Mouse (Mus musculus): ENCODE results near the gene Tnnt3. TPM values are rescaled to one million over a fixed set of nuclear protein-coding genes. Genes with fewer than 3 reads are reported as not detected.

Tnnt3 gene
- polyA plus RNA-seq, 1 experiment from 2014 or later, result 0.42 TPM

DNA sequence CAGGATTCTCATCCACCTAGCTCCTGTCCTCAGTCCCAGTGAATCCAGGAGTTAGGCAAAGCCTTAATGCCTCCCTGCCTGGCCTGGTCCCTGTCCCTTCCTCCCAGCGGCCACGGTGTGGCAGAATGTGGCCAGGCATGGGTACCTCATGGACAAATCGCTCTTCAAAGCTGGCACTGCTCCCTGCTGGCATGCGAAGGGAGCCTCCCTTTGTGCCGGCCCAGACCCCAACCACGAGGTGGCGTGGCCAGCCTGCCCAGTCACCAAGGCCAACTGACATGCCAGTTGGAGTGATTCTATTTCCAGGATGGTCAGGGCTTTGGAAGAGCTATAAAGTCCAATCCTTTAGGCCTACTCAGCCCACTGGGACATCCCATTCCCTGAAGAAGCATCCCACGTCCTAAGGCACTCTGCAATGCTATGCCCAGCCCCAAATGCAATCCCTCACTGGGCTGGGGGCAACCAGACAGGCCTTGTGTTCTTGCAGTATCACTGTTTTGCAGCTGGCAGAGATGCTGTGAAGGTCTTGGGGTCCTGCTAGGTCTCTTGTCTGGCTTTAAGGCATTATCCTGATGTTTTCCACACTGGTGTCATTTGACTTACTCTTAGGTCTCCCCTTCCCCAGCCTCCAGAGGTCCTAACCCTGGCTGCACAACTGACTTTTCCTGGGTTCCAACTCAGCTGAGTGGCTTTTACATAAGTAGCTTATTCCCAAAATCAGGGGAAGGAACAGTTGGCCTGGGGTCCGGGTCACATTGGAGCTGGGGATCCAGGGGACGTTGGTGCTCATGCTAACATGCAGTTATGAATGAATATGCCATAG lies 51.5 kb downstream of the Tnnt3 start:
- Histone ChIP-seq H3K9ac (ENCODE audit: low read length) (no peak overlapping the region), H3K27ac (ENCODE audit: low read depth, low read length) (no peak overlapping the region), H3K27me3 (replicated peaks; ENCODE audit: control insufficient read depth, insufficient read depth, low read length) (no peaks in the 10 kb centered on the region), H3K4me1 (ENCODE audit: control insufficient read depth, insufficient read depth, low read length) (peaks cover 8% of the 10 kb centered on the region), H3K9me3 (replicated peaks; ENCODE audit: control insufficient read depth, low read length) (no peaks in the 10 kb centered on the region), H3K4me3 (ENCODE audit: low read depth, low read length) (no peak overlapping the region), H3K36me3 (ENCODE audit: control insufficient read depth, insufficient read depth, low read length) (no peaks in the 10 kb centered on the region), H3K4me2 (ENCODE audit: low read length) (no peak overlapping the region)
- 87% methylated on average over 10 of the region's 10 CpGs for WGBS
- DNase-seq (ENCODE audit: low spot score), result no peak
- ATAC-seq, result no peak

GRCm38 (mm10) chr7:142550935-142551373 lies 52.3 kb downstream of the Tnnt3 start:
- DNase-seq (ENCODE audit: low spot score) (no peak), ATAC-seq (no peak)
- 81% methylated on average over 14 of the region's 14 CpGs for WGBS
- Histone ChIP-seq H3K4me2 (ENCODE audit: low read length) (no peak overlapping the region), H3K9me3 (replicated peaks; ENCODE audit: control insufficient read depth, low read length) (no peaks in the 10 kb centered on the region), H3K27ac (ENCODE audit: low read depth, low read length) (no peak overlapping the region), H3K9ac (ENCODE audit: low read length) (no peak overlapping the region), H3K4me1 (ENCODE audit: control insufficient read depth, insufficient read depth, low read length) (peaks cover 8% of the 10 kb centered on the region), H3K4me3 (ENCODE audit: low read depth, low read length) (no peak overlapping the region), H3K27me3 (replicated peaks; ENCODE audit: control insufficient read depth, insufficient read depth, low read length) (no peaks in the 10 kb centered on the region), H3K36me3 (ENCODE audit: control insufficient read depth, insufficient read depth, low read length) (no peaks in the 10 kb centered on the region)

DNA sequence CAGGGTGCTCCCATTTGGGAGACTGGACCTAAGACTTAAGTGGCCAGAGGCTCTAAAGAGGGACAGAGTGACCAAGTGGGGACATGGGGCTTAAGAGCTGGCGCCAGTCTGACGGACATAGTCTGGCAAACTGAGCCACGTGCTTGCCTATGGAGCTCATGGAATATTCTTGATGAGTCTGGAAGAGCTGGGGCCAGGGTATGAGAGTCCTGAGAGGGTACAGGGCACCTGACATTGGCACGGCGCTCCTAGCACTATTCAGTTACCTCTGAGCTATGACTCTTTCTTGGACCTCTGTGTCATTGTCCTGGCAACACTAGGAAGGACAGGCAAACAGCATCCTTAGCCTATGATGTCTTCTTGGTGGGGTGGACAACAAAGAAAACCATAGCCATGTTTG lies 53.1 kb downstream of the Tnnt3 start:
- 96% methylated on average over 5 of the region's 5 CpGs for WGBS

GRCm38 (mm10) chr7:142552591-142553416 lies 54.2 kb downstream of the Tnnt3 start:
- no peaks in the 10 kb centered on the region for H3K27me3 ChIP-seq (replicated peaks; ENCODE audit: control insufficient read depth, insufficient read depth, low read length)
- H3K36me3 ChIP-seq (ENCODE audit: control insufficient read depth, insufficient read depth, low read length), result no peaks in the 10 kb centered on the region
- H3K9me3 ChIP-seq (replicated peaks; ENCODE audit: control insufficient read depth, low read length), result no peaks in the 10 kb centered on the region
- no peak for ATAC-seq
- no peak overlapping the region for H3K4me2 ChIP-seq (ENCODE audit: low read length)
- H3K4me1 ChIP-seq (ENCODE audit: control insufficient read depth, insufficient read depth, low read length), result peaks cover 8% of the 10 kb centered on the region
- H3K4me3 ChIP-seq (ENCODE audit: low read depth, low read length), result no peak overlapping the region
- H3K9ac ChIP-seq (ENCODE audit: low read length), result no peak overlapping the region
- no peak overlapping the region for H3K27ac ChIP-seq (ENCODE audit: low read depth, low read length)
- no peak for DNase-seq (ENCODE audit: low spot score)
- 63% methylated on average over 13 of the region's 13 CpGs for WGBS

More for the DNA sequence above, 53.1 kb downstream of the Tnnt3 start:
- Histone ChIP-seq H3K9ac (ENCODE audit: low read length) (no peak overlapping the region), H3K4me3 (ENCODE audit: low read depth, low read length) (no peak overlapping the region), H3K9me3 (replicated peaks; ENCODE audit: control insufficient read depth, low read length) (no peaks in the 10 kb centered on the region), H3K27me3 (replicated peaks; ENCODE audit: control insufficient read depth, insufficient read depth, low read length) (no peaks in the 10 kb centered on the region), H3K36me3 (ENCODE audit: control insufficient read depth, insufficient read depth, low read length) (no peaks in the 10 kb centered on the region), H3K27ac (ENCODE audit: low read depth, low read length) (no peak overlapping the region), H3K4me1 (ENCODE audit: control insufficient read depth, insufficient read depth, low read length) (peaks cover 8% of the 10 kb centered on the region), H3K4me2 (ENCODE audit: low read length) (no peak overlapping the region)
- ATAC-seq, result no peak
- DNase-seq (ENCODE audit: low spot score), result no peak

DNA sequence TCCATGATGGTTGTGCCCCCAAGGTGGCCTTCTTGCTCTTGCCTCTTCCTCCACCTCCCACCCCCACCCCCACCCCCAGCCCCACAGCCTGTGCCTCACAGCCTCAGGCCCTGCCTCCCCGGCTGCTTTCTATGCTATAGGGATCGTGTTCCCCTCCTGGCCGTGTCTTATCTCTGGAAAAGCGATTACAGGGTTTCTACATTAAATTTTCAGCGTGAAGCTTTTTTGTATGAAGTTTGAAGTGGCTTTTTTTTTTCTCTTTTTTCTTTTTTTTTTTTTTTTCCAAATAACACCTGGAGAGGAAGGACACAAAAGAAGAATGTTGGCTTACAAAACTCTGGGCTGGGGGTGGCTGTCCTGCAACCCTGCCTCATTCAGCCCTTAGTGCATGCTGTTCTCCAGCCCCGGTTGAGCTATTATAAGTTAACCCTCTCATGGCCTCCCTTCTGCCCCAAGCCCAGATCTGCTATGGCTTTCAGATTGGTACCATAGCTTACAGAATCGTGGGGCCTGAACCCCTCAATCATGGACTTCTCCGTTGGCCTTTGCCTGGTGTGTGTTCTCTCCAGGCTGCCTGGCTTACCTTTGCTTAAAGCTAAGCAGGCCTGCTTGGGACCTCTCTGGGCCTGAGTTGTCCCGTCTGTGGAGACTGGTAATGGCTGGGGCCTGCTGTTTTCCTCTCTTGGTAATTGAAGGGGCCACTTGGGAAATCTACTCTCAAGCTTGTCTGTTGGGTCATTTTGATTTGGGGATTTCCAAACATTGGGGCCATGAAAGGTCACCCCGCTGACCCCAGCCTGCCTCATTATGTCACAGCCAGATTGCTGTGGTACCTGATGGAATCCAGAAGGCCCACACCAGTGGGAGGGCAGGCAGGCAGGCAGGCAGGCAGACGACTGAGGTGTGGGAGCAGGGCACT lies 55.0 kb downstream of the Tnnt3 start:
- ATAC-seq (no peak), DNase-seq (ENCODE audit: low spot score) (no peak)
- Histone ChIP-seq H3K27ac (ENCODE audit: low read depth, low read length) (no peak overlapping the region; the same call in 1 of the 2 replicates), H3K9me3 (replicated peaks; ENCODE audit: control insufficient read depth, low read length) (no peaks in the 10 kb centered on the region), H3K4me1 (ENCODE audit: control insufficient read depth, insufficient read depth, low read length) (peaks cover 8% of the 10 kb centered on the region), H3K4me3 (ENCODE audit: low read depth, low read length) (no peak overlapping the region), H3K27me3 (replicated peaks; ENCODE audit: control insufficient read depth, insufficient read depth, low read length) (no peaks in the 10 kb centered on the region), H3K9ac (ENCODE audit: low read length) (no peak overlapping the region), H3K36me3 (ENCODE audit: control insufficient read depth, insufficient read depth, low read length) (no peaks in the 10 kb centered on the region), H3K4me2 (ENCODE audit: low read length) (no peak overlapping the region)
- WGBS, result 40% methylated on average over 11 of the region's 11 CpGs

DNA sequence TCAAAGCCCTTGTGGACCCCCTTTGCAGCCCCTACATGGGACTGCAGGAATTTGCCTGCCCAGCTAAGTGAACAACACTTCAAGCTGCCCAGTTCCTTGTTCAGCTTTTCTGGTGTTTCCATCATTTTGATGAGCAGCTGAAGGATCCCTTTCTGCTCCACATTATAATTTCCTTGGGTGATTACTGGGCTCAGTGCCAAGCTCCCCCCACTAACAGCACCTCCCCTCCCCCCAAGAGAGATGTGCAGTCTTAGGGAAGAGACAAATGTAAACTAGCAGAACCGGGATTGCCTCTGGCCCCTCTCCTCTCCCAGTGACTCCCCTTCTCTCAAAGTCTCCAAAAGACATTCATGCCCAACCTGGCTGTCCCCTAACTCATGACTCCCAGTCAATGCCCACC lies 56.0 kb downstream of the Tnnt3 start:
- no peak overlapping the region for H3K4me3 ChIP-seq (ENCODE audit: low read depth, low read length)
- no peaks in the 10 kb centered on the region for H3K36me3 ChIP-seq (ENCODE audit: control insufficient read depth, insufficient read depth, low read length)
- peaks cover 8% of the 10 kb centered on the region for H3K4me1 ChIP-seq (ENCODE audit: control insufficient read depth, insufficient read depth, low read length)
- peak; percentile 74 for DNase-seq (ENCODE audit: low spot score)
- H3K4me2 ChIP-seq (ENCODE audit: low read length), result no peak overlapping the region
- peak; percentile 48; the same call in 1 of the 2 replicates for ATAC-seq
- 14% methylated on average over 1 of the region's 1 CpGs for WGBS
- H3K27ac ChIP-seq (ENCODE audit: low read depth, low read length), result peak overlapping the region; percentile 60; the same call in 1 of the 2 replicates
- no peaks in the 10 kb centered on the region for H3K9me3 ChIP-seq (replicated peaks; ENCODE audit: control insufficient read depth, low read length)
- no peaks in the 10 kb centered on the region for H3K27me3 ChIP-seq (replicated peaks; ENCODE audit: control insufficient read depth, insufficient read depth, low read length)
- no peak overlapping the region for H3K9ac ChIP-seq (ENCODE audit: low read length)

DNA sequence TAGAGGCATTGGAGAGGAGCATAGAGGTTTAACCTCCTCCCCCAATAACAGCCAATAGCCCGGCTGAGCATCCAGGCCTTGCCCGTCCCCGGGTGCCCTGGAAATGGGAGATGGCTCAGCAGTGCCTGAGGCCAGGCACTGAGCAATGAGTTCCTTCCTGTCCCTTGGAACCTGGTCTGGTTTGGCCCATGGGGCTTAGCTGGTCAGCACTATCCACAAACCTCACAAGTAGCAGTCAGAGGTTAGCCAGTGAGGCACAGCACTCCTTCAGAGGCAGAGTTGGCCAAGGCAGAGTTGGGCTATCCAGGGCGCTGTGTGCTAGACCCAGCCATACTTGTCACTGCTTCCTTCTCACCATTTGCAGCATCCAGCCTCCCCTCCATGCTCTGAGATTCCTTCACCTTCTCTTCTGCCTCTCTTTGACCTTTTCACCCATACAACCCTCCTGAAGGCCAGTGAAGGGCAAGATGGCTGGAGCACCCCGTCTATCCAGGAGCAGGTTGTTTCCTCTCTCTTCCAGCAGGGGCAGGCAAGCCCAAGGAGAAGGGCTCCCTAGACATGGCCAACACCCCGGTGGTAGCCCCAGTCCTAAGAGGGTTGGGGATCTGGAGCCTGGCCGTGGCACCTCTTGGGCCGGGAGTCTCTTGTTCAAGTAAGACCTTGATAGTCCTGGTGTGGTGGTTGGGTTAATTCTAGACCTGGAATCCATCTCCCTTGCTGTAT lies 56.9 kb downstream of the Tnnt3 start:
- no peaks in the 10 kb centered on the region for H3K27me3 ChIP-seq (replicated peaks; ENCODE audit: control insufficient read depth, insufficient read depth, low read length)
- no peak overlapping the region for H3K4me2 ChIP-seq (ENCODE audit: low read length)
- H3K4me3 ChIP-seq (ENCODE audit: low read depth, low read length), result no peak overlapping the region
- H3K9ac ChIP-seq (ENCODE audit: low read length), result no peak overlapping the region
- no peaks in the 10 kb centered on the region for H3K36me3 ChIP-seq (ENCODE audit: control insufficient read depth, insufficient read depth, low read length)
- 91% methylated on average over 8 of the region's 8 CpGs for whole genome bisulfite sequencing
- H3K4me1 ChIP-seq (ENCODE audit: control insufficient read depth, insufficient read depth, low read length), result peaks cover 8% of the 10 kb centered on the region
- no peak overlapping the region for H3K27ac ChIP-seq (ENCODE audit: low read depth, low read length)
- ATAC-seq (no peak), DNase-seq (ENCODE audit: low spot score) (no peak)
- no peaks in the 10 kb centered on the region for H3K9me3 ChIP-seq (replicated peaks; ENCODE audit: control insufficient read depth, low read length)

- ATAC-seq (no peak), DNase-seq (ENCODE audit: low spot score) (no peak)
- Histone ChIP-seq H3K4me2 (ENCODE audit: low read length) (no peak overlapping the region), H3K4me3 (ENCODE audit: low read depth, low read length) (no peak overlapping the region), H3K27me3 (replicated peaks; ENCODE audit: control insufficient read depth, insufficient read depth, low read length) (no peaks in the 10 kb centered on the region), H3K4me1 (ENCODE audit: control insufficient read depth, insufficient read depth, low read length) (peaks cover 8% of the 10 kb centered on the region), H3K9me3 (replicated peaks; ENCODE audit: control insufficient read depth, low read length) (no peaks in the 10 kb centered on the region), H3K9ac (ENCODE audit: low read length) (no peak overlapping the region), H3K27ac (ENCODE audit: low read depth, low read length) (no peak overlapping the region), H3K36me3 (ENCODE audit: control insufficient read depth, insufficient read depth, low read length) (no peaks in the 10 kb centered on the region)
- WGBS, result 95% methylated on average over 2 of the region's 2 CpGs
These were observed 57.4 kb downstream of the Tnnt3 start for GRCm38 (mm10) chr7:142556089-142556476.

Measured in forebrain, embryonic 14.5 days (tissue).